Mouse (Mus musculus): Measurements from ENCODE around the gene Pf4.

DNA sequence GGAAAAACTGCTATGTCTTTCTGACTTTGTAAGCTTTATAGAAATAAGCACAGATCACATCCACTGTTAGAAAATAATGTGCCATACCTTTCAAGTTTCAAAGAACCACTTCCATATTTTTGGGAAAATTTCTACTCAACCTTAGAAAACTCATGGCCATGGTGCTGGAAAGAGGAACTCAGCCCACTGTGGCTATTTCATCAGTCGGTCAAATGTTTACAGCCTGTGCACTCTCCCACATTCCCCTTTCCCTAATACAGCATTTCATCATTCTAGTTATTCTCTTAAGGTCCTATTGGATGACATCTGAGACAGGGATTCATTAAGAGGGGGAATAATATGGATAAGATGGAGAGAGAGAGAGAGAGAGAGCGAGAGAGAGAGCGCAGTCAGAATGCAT is 11.5 kb downstream of the Pf4 start:
- no peak for TF ChIP-seq POLR2A (IDR thresholded peaks at IDR 0.05; ENCODE audit: insufficient read depth, low read length)
- TF ChIP-seq CTCF (IDR thresholded peaks at IDR 0.05; ENCODE audit: low read depth, low read length): no peak
- no peak for TF ChIP-seq EP300 (IDR thresholded peaks at IDR 0.05; ENCODE audit: insufficient read depth, low read depth, low read length)
